Mouse (Mus musculus) embryonic stem cell, embryonic (primary cell): ENCODE results near the gene Rsu1.
"Not testable (repeated sequence)": the region's sequence is repeated elsewhere in the genome, so short reads cannot be mapped to it uniquely, and the experiment has no call there.

Source experiments
- CTCF ChIA-PET, 4 experiments: fragments of 300-600 bp in 2 of 4; fragments of 350-600 bp in 2 of 4; sonication (Branson Sonifier 250); formaldehyde crosslinking; loops; one replicate each; lab custom pipeline; 2022; ENCODE audit warnings: inconsistent platforms in 2 of 4; lab: Charles Lee
- POLR2A ChIA-PET, 4 experiments: fragments of 300-600 bp in 2 of 4; fragments of 350-600 bp in 2 of 4; sonication (Branson Sonifier 250); formaldehyde crosslinking; loops; one replicate each; lab custom pipeline; 2022; ENCODE audit warnings: antibody characterized with exemption in 4 of 4, inconsistent platforms in 1 of 4; lab: Charles Lee

Rsu1 gene

DNA sequence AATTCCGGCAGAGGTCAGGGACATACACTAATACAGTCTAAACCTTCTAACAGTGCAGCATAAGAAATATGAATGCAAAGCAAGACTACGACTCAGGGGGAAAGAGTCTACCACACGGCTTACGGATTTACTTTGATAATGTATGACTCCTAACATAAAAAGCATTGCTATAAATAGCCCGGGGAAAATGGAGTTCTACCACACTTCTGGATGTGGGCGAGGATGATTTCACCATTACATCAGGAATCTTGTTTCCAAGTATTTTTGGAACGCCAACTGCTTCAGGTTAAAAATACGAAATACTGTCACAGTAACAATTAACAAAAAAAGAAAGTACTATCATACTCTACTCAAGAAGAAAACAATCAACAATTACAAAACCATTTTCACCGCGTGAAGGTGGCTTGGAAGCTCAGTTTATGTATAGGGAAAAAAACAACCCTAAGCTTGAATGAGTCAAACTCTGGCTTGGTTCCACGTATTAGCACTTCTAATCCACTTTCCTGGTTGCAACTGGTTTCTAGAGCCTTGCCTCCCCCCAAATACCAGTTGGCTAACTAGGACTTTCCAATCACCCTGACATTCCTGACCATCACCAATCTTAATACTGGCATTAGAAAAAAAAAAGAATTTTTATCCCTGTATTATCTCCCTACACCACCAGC, 82.3 kb downstream of the Rsu1 start:
- ChIA-PET POLR2A (interaction anchor here in 1 of 4 experiments (0.9 kb wide), 1 partner anchor 16 kb away, joined by 3 read pairs; no protein-coding TSS in a partner anchor), CTCF (no interaction called here)

DNA sequence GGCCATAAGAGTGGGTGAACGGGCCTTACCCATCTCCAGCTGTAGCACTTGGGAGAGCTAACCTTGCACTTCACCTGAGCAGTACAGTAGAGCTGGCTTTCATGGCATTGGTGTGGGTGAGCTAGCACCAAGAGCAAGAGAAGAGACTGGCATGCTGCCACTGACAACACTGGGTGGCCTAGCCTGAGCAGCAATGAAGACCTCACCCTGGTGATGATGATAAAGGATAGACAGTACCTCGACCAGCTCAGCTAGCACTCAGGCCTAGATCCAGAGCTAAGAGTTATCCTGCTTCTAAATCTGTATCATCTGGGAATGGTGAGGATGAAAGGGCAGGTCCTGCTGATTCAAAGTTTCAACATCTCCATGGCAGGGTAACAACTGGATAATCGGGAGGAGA, 88.1 kb downstream of the Rsu1 start:
- ChIA-PET POLR2A (no interaction called here), CTCF (no interaction called here)

DNA sequence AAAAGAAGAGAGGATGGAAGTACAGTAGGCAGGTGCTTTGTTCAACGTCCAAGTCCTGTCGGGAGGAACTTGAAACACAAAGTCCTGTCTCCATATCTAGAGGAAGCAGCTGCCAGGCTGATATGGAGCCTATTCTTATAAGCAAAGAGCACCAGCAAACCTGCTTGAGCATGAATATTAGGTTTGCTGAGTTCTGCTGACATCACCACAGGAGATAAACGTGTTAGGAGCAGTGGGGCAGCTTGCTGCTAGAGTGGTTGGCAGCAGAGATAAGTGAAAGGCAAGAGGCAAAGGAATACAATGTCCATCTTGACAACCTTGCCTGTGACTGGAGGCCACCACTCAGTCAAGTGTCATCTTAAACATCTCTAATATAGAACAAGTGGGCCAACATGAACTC, 89.3 kb downstream of the Rsu1 start:
- CTCF ChIA-PET: not testable (repeated sequence)
- POLR2A ChIA-PET: interaction anchor here in 1 of 4 experiments (0.6 kb wide), 1 partner anchor 16 kb away, joined by 4 read pairs; no protein-coding TSS in a partner anchor

DNA sequence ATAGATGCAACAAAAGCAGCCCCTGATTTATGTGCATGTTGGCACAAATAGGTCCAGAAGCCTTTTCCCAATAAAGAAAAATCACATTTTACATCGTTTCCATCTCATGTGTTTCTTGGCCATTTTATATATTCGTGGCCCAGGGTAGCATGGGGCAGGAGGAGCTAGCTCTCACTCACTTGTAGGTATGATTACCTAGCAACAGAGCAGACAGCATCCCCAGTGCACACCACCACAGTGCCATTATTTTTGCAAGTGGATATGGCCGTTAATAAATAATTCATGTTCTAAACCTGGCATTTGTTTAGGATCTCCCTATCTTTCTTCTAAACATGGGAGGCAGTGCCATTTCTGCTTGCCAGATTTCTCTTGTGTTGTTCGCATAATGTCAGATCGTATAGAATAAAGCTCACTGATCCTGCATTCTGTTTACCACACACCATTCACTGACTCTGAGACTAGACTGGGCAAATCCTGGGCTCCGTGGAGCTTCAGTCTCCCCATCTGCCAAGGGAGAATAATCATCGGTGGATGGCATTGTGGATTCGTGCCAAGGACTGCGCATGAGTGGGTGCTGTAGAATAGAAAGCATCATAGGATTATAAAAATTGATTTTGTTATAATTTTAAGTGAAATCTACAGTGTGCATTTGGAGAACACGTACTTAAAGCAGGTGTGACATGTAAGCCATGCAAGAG, 93.4 kb downstream of the Rsu1 start:
- POLR2A ChIA-PET: interaction anchor here in 1 of 4 experiments (1.2 kb wide), 1 partner anchor 9 kb away, joined by 4 read pairs; no protein-coding TSS in a partner anchor
- CTCF ChIA-PET: no interaction called here

DNA sequence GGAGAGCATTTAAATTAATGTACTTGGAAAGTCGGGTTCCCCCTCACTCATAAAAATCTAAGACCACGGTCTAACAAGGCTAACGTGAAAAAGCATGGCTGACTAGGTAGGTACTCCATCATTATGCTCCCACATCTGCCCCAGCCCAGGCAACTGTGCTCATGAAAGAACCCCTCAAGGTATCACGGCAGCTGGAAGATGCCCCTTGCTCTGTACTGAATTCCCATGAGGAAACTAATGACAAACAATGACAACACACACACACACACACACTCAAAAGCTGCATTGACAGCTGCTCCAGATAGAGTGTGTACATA, 95.0 kb downstream of the Rsu1 start:
- ChIA-PET POLR2A (no interaction called here), CTCF (no interaction called here)

DNA sequence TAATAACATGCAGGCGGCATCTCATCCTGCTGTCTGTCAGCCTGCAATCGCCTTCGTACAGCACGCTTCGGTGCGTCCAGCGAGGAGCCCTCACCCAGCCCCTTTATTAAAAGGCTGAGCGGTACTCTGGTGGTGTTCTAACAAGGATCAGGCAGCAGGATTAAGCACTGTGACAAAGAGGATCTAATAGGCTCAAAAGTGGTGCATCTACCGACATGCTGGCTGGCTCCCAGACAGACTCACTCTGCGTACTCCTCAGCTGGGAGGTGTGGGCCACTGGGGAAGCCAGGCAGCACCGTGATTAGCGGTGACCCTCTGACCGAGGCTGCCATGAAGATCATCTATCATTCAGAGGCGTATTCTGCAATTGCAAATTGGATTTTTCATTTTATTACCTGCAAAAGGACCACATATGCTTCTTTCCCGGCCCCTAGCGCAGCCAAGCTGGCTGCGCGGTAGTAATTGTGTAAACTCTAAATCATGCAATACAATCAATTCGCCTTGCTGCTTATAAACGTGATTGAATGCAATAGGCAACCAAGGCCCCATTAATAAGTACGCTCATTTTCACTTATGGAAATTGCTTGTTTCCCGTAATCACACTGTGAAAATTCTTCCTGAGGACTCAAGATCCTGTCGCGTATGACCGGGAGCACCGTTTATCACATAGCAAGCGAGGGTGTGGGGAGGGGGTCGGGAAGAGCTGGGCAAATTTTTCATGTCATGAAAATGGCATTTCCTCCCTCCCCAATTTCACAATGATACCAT, 95.5 kb downstream of the Rsu1 start:
- POLR2A ChIA-PET: interaction anchor here in 1 of 4 experiments (0.6 kb wide), 1 partner anchor 756 kb away, joined by 3 read pairs; the partner anchor contains the start of gene Mindy3
- CTCF ChIA-PET: no interaction called here

DNA sequence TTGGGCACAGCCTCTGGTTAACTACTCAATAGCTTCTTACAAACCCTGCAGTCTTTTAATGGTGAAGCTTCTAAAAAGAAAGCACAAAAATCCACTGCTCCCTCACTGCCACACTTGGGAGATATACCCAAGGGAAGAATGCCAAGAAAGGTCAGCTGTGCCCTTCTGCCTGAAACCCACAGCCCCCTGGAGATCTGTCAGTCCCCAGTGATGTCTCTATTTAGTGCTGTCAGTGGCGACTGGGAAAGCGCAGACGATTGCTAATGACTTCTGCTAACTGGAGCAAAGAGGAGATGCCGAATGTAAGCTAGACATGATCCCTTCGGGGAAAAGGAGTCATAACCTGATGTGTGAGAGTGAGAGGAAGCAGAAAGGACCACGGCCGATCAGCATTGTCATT, 96.8 kb downstream of the Rsu1 start:
- POLR2A ChIA-PET: no interaction called here
- CTCF ChIA-PET: no interaction called here

DNA sequence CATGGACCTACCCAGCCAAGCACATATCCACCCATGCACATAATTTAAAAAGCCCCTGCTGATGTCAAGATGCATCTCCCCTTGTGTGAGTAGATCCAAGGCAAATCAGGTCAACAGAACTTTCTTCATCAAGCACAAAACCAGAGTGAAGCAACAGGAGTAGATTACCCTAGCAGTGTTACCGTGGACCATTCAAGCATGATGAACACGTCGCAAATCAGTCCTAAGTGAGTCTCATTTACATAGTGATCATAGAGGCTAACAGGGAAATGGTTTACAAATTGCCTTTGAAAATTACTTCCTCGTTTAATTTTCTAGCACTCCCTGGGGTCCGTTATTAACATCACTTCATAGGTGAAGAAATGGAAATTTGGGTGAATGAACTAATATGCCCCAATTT, 100.6 kb downstream of the Rsu1 start:
- POLR2A ChIA-PET: no interaction called here

DNA sequence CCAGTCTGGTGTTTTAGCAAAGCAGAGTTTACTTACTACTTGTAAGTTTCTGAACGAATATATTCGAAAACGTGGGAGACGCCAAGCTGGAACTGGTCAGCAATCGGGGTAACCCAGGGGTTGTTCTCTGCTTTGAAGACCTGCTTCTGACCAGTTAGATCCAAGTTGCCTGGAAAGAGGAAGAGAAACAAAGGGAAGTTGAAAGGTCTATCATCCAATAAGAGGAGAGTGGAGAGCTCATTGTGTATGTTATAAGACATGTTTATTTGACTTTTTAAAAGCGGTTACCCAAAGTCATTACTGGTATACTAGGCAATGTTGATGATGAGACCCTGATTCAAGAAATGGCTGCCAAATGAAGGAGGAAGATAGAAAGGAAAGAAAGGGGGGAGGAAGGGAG, 101.3 kb downstream of the Rsu1 start:
- ChIA-PET POLR2A (interaction anchor here in 1 of 4 experiments (0.5 kb wide), 1 partner anchor 59 kb away, joined by 4 read pairs; no protein-coding TSS in a partner anchor), CTCF (no interaction called here)

More for the DNA sequence above, 100.6 kb downstream of the Rsu1 start:
- CTCF ChIA-PET: no interaction called here

DNA sequence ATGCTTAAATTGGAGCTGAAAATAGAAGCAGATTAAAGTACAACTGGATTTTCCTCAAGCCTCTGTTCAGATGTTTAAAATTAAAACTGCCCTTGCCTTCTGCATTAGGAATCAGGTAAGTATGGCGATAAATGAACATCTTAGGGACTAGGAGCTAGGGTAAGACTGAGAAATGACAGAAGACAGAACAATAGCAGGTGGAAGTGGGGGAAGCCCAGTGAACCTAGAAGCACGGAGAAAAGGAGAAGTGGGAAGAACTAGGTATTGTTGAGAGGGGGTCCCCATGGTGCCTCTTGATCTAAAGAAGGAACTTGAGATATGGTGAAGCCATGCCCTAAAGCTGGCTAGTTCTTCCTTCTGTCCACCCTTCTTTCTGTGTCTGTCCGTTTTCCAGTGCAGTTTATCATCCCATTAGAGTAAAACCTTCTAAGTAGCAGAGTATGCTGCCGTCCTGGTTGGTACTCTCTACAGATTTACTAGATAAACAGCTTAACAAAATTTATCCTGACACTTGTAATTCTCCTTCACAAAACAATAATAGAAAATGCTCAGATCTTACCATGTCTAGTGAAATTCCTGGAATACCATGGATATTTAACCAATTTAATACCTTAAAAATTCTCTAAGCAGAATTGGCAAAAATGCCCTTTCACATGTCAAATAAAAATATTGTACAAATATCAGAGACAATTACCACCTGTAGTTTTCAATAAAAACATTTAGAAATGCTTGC, 101.9 kb downstream of the Rsu1 start:
- ChIA-PET POLR2A (interaction anchor here in 2 of 4 experiments (0.5 to 1.6 kb wide), 5 partner anchors 8 to 750 kb away, joined by 3 to 4 read pairs (median 4); no protein-coding TSS in a partner anchor), CTCF (interaction anchor here in 3 of 4 experiments (0.6 to 1.4 kb wide), 7 partner anchors 23 to 460 kb away, joined by 3 to 6 read pairs (median 4); partner anchors contain the start of genes Pter (in 1 of the 3) and Rsu1 (in 1 of the 3))

DNA sequence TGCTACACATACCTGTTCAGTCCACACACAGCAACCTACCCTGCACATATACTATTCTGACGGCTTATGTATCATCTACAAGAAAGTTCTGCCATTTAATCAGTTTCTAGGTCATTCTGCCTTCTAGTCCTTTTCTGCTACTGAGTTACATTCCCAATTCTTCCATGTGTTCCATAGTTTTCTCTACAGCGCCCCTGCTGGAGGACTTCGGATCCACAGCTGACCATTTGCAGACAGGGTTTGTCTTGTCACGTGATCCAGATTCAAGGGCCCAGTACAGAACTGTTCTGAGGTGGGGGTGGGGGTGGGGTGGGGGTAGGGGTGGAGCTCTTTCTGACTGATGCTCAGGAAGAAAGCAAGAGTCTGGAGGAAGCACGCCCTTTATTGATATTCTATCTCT, 102.5 kb downstream of the Rsu1 start:
- ChIA-PET CTCF (interaction anchor here in 3 of 4 experiments (0.6 to 1.4 kb wide), 8 partner anchors 23 to 460 kb away, joined by 3 to 6 read pairs (median 4); partner anchors contain the start of genes Pter (in 1 of the 3) and Rsu1 (in 1 of the 3)), POLR2A (interaction anchor here in 2 of 4 experiments (0.6 to 1.6 kb wide), 4 partner anchors 9 to 749 kb away, joined by 3 to 4 read pairs (median 4); no protein-coding TSS in a partner anchor)

DNA sequence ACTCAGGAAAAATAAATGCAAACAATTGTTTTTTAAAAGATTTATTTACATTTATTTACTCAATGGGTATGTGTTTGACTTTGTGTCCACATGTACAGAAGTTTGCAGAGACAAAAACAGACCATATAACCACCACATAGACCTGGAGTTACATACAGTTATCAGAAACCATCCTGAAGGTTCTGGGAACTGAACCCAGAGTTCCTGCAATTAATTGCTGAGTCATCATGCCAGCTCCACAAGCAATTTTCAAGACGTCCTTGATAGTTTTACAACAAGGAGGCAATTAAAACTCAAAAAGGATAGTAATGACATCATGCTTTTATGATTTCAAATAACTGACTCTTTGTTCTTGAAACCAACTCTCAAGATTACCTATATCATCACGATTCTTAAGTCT, 109.5 kb downstream of the Rsu1 start:
- POLR2A ChIA-PET: no interaction called here
- CTCF ChIA-PET: interaction anchor here in 1 of 4 experiments (0.7 kb wide), 1 partner anchor 1887 kb away, joined by 3 read pairs; no protein-coding TSS in a partner anchor

DNA sequence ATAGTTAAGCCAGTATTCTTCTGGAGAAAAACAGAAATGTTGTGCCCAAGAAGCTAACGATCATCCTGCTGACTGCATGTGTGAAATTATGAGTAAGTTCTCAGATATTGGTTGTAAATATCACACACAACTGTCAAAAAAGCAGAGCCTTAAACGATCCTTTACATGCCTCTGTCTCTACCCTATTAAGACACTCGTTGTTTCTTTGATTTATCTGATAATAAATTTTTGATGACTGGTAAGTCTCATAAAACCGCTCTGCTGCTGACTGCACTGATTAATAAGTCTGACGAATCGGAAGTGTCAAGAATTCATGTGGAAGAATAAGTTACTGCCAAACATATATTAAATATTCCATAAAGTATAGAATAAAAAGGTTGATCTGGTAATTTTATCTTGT, 126.0 kb downstream of the Rsu1 start:
- ChIA-PET CTCF (no interaction called here), POLR2A (no interaction called here)

DNA sequence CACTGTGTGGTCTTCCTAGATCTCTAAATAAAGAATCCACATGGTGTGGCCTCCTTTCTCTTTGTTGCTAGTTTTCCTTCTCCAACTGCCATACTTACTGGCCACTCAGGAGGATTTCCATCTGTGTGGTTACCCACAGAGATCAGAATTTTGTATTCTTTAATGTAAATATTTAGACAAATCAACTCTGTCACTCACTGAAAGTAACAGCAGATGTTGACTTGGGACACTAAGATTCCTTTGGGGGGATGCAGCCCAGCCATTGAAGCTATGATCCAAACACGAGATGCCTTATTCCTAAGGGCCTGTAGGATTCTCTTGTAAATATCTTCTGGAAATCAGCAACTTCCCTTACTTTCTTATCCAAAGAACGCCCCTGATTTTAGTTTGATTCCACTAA, 136.3 kb downstream of the Rsu1 start:
- CTCF ChIA-PET: no interaction called here

DNA sequence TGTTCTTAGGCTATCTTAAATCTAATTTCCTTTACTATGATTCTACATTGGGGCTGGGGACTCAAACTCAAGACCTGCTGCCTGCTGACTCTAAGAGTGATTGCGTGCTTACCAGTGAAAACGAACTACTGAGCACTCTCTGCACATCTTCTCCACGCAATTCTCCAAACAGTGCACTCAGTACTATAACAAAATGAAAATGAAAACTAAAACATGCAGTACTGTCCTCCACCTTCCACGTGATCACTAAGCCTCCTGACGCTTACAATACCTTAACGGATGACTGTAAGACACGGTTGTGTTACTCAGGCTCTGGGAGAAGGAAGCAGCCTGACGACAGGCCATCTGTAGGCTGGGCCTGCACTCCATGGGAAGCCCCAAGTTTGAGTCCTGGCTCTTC, 138.4 kb downstream of the Rsu1 start:
- CTCF ChIA-PET: interaction anchor here in 1 of 4 experiments (0.5 kb wide), 1 partner anchor 71 kb away, joined by 11 read pairs; no protein-coding TSS in a partner anchor
- POLR2A ChIA-PET: no interaction called here

More for the DNA sequence above, 136.3 kb downstream of the Rsu1 start:
- POLR2A ChIA-PET: no interaction called here

DNA sequence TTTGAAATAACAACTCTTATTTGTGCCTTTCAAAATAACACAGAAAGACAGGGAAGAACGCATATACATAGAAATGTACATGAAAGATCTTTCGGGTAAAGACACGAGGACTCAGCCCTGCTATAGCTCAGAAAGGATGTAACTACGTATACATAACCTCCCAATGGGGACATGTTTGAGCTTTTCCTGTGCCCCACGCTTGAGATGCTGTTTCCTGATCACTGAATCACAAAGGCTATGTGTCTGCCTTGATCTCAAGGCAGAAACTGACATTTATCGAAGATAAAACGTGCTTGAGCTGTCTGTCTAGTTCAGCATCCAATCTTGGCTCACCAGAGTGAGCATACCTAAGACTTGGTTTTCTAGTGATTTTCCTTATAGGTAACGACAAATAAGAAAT, 138.8 kb downstream of the Rsu1 start:
- ChIA-PET POLR2A (no interaction called here), CTCF (no interaction called here)

DNA sequence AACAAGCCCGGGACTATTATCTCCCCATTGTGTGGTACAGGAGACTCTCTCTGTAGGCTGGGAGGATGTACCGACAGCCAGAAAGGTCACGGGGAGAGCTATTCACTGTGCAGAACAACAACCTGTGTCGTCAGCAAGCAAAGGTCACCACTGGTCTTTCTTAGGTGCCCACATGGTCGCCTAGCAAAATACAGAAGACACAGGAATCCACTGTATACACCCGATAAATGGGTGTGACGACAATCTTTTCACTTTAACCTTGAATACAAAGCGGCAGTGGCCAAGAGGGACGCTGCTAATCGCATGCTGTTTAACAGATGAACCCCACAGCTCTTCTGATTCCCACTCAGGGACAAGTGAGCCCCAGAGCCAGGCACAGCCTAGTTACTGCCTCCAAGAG, 141.4 kb downstream of the Rsu1 start:
- ChIA-PET POLR2A (interaction anchor here in 2 of 4 experiments (1.1 to 1.2 kb wide), 2 partner anchors 39 to 206 kb away, joined by 3 read pairs; partner anchors contain the start of gene Pter (in 1 of the 2)), CTCF (interaction anchor here in 1 of 4 experiments (0.7 kb wide), 1 partner anchor 1037 kb away, joined by 3 read pairs; no protein-coding TSS in a partner anchor)

DNA sequence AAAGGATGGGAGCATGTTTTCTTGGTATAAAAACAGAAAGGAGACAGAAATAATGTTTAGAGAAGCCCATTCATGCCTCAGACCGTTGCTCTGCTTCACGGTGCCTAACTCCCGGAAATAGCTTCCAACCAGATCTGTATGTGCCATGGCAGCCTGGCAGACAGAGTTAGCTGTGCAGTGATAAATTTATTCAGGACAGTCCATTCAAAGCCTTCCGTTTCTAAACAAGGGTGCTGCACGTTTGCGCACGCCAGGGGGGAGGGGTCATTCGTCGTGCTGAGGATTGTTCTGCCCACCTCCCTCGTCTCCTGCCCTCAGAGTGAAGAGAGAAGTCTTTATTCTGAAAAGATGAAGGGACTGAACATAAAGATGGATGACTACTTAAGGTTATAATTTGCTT, 141.9 kb downstream of the Rsu1 start:
- ChIA-PET CTCF (interaction anchor here in 1 of 4 experiments (0.7 kb wide), 1 partner anchor 1037 kb away, joined by 3 read pairs; no protein-coding TSS in a partner anchor), POLR2A (interaction anchor here in 2 of 4 experiments (1.0 to 1.2 kb wide), 3 partner anchors 8 to 205 kb away, joined by 3 read pairs; partner anchors contain the start of gene Pter (in 1 of the 2))
